Mouse (Mus musculus) olfactory bulb, adult 2 months (tissue): Measurements from ENCODE around the gene Ell2.

Experiments
- CTCF ChIP-seq: fragments of 200-500 bp; IDR thresholded peaks from 2 replicates; pipeline ENCODE4 v1.5.1; 2012; ENCODE audit warnings: low read depth, mild to moderate bottlenecking, low read length, moderate library complexity; ENCODE audit not compliant: insufficient read depth
- POLR2A ChIP-seq: fragments of 200-500 bp; IDR thresholded peaks from 2 replicates; pipeline ENCODE4 v1.6.1; 2012; ENCODE audit warnings: mild to moderate bottlenecking, low read depth, low read length, moderate library complexity; ENCODE audit not compliant: insufficient read depth

GRCm38 (mm10) chr13:75762759-75763158 lies 56.2 kb downstream of the Ell2 start:
- TF ChIP-seq CTCF (no peak), POLR2A (no peak)
